Mouse (Mus musculus): ENCODE measurements at regions not wholly inside any gene's neighbourhood (a gene's known extent, or its start where the extent isn't known, plus 50 kb on each side); places are given as distances from the start of the nearest gene placed in this dataset.

DNA sequence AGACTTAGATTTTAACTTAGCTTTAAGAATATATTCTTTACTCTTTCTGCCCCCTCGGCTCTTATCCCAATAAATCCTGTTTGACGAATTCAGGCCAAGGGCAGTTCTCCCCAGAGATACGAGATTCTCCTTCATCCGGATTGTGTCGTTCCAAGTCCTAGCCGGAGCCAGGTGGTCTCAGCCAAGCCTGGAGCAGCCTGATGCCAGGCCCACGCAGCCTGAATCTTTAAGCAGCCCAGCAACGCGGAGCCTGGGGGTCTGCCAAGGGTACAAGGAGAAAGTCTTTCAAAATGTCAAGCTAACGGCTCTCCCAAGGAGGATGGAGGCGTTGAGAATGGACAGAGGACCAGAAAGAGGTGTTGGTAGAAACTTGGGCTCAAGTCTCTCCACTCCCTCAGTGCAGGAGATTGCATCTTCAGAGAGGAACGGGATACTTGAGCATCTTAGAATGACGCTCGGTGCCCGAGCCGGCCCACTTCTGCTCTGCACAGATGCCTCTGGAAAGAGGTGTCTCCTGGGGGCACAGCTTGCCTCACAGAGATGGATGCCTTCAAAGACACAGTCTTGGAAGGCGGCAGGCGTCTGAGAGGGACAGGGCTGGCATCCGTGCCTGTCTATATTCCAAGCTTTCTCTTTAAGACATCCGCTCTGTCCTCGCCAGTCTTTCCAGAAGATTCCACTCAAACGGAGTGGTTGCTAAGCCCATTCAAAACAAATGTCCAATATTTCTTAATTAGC is 145.2 kb upstream of the Ubl3 start:
- no peak for TF ChIP-seq CTCF (IDR thresholded peaks at IDR 0.05; ENCODE audit: extremely low read depth, insufficient read depth, insufficient read length, insufficient replicate concordance)
- TF ChIP-seq POLR2A (IDR thresholded peaks at IDR 0.05; ENCODE audit: low read depth, low read length) = no peak

Measured in spleen, adult 2 months (tissue).